Mouse (Mus musculus): ENCODE measurements at regions not wholly inside any gene's neighbourhood (a gene's known extent, or its start where the extent isn't known, plus 50 kb on each side); places are given as distances from the start of the nearest gene placed in this dataset.

GRCm38 (mm10) chr10:120726369-120726768 lies 172.5 kb downstream of the Msrb3 start:
- H3K79me2 ChIP-seq (ENCODE audit: control insufficient read depth, insufficient read depth), result no peaks in the 10 kb centered on the region
- no peaks in the 10 kb centered on the region for H3K36me3 ChIP-seq (ENCODE audit: control insufficient read depth, insufficient read depth)
- no peak for TF ChIP-seq CTCF (IDR thresholded peaks at IDR 0.05; ENCODE audit: control insufficient read depth, insufficient read depth, insufficient read length)
- no peak for TF ChIP-seq FOSL1 (IDR thresholded peaks at IDR 0.05; ENCODE audit: insufficient read depth, low read length, poor library complexity, severe bottlenecking)
- TF ChIP-seq MYOD1 (IDR thresholded peaks at IDR 0.05; ENCODE audit: control insufficient read depth, insufficient read length, low read depth), result no peak
- TF ChIP-seq MAX (IDR thresholded peaks at IDR 0.05), result no peak
- no peak for TF ChIP-seq USF1 (IDR thresholded peaks at IDR 0.05; ENCODE audit: low read depth)
- TF ChIP-seq MYOG (IDR thresholded peaks at IDR 0.05; ENCODE audit: control insufficient read depth, extremely low read depth, insufficient read length), result no peak
- TF ChIP-seq CEBPB (IDR thresholded peaks at IDR 0.05; ENCODE audit: low read depth), result no peak
- no peak overlapping the region for H3K4me3 ChIP-seq (ENCODE audit: insufficient read depth, poor library complexity, severe bottlenecking)
- no peaks in the 10 kb centered on the region for H3K79me3 ChIP-seq (ENCODE audit: low read depth)
- no peaks in the 10 kb centered on the region for H3K27me3 ChIP-seq (ENCODE audit: control insufficient read depth, insufficient read depth, insufficient read length)
- no peak overlapping the region for H3ac ChIP-seq (ENCODE audit: control insufficient read depth, insufficient read length, low read depth)

GRCm38 (mm10) chr10:120721956-120722532 lies 176.9 kb downstream of the Msrb3 start:
- TF ChIP-seq MYOD1 (IDR thresholded peaks at IDR 0.05; ENCODE audit: control insufficient read depth, insufficient read length, low read depth) (no peak), FOSL1 (IDR thresholded peaks at IDR 0.05; ENCODE audit: insufficient read depth, low read length, poor library complexity, severe bottlenecking) (no peak), CTCF (IDR thresholded peaks at IDR 0.05; ENCODE audit: control insufficient read depth, insufficient read depth, insufficient read length) (no peak), MYOG (IDR thresholded peaks at IDR 0.05; ENCODE audit: control insufficient read depth, extremely low read depth, insufficient read length) (no peak), CEBPB (IDR thresholded peaks at IDR 0.05; ENCODE audit: low read depth) (no peak), USF1 (IDR thresholded peaks at IDR 0.05; ENCODE audit: low read depth) (no peak), MAX (IDR thresholded peaks at IDR 0.05) (no peak)

GRCm38 (mm10) chr10:120720981-120721380 lies 177.9 kb downstream of the Msrb3 start:
- Histone ChIP-seq H3K79me3 (ENCODE audit: low read depth) (no peaks in the 10 kb centered on the region), H3K27me3 (ENCODE audit: control insufficient read depth, insufficient read depth, insufficient read length) (no peaks in the 10 kb centered on the region)

More at GRCm38 (mm10) chr10:120721956-120722532, 176.9 kb downstream of the Msrb3 start:
- H3K27me3 ChIP-seq (ENCODE audit: control insufficient read depth, insufficient read depth, insufficient read length), result no peaks in the 10 kb centered on the region
- no peaks in the 10 kb centered on the region for H3K79me2 ChIP-seq (ENCODE audit: control insufficient read depth, insufficient read depth)
- no peak overlapping the region for H3ac ChIP-seq (ENCODE audit: control insufficient read depth, insufficient read length, low read depth)
- H3K4me3 ChIP-seq (ENCODE audit: insufficient read depth, poor library complexity, severe bottlenecking), result no peak overlapping the region
- H3K36me3 ChIP-seq (ENCODE audit: control insufficient read depth, insufficient read depth), result no peaks in the 10 kb centered on the region
- no peaks in the 10 kb centered on the region for H3K79me3 ChIP-seq (ENCODE audit: low read depth)

GRCm38 (mm10) chr10:120720061-120720460 lies 178.8 kb downstream of the Msrb3 start:
- no peaks in the 10 kb centered on the region for H3K79me3 ChIP-seq (ENCODE audit: low read depth)
- no peak overlapping the region for H3K4me3 ChIP-seq (ENCODE audit: insufficient read depth, poor library complexity, severe bottlenecking)
- no peak overlapping the region for H3ac ChIP-seq (ENCODE audit: control insufficient read depth, insufficient read length, low read depth)
- TF ChIP-seq CEBPB (IDR thresholded peaks at IDR 0.05; ENCODE audit: low read depth) (no peak), FOSL1 (IDR thresholded peaks at IDR 0.05; ENCODE audit: insufficient read depth, low read length, poor library complexity, severe bottlenecking) (no peak)
- H3K79me2 ChIP-seq (ENCODE audit: control insufficient read depth, insufficient read depth), result no peaks in the 10 kb centered on the region
- no peaks in the 10 kb centered on the region for H3K27me3 ChIP-seq (ENCODE audit: control insufficient read depth, insufficient read depth, insufficient read length)
- H3K36me3 ChIP-seq (ENCODE audit: control insufficient read depth, insufficient read depth), result no peaks in the 10 kb centered on the region

More at GRCm38 (mm10) chr10:120720981-120721380, 177.9 kb downstream of the Msrb3 start:
- Histone ChIP-seq H3K79me2 (ENCODE audit: control insufficient read depth, insufficient read depth) (no peaks in the 10 kb centered on the region), H3ac (ENCODE audit: control insufficient read depth, insufficient read length, low read depth) (no peak overlapping the region), H3K4me3 (ENCODE audit: insufficient read depth, poor library complexity, severe bottlenecking) (no peak overlapping the region), H3K36me3 (ENCODE audit: control insufficient read depth, insufficient read depth) (no peaks in the 10 kb centered on the region)
- TF ChIP-seq USF1 (IDR thresholded peaks at IDR 0.05; ENCODE audit: low read depth) (no peak), CTCF (IDR thresholded peaks at IDR 0.05; ENCODE audit: control insufficient read depth, insufficient read depth, insufficient read length) (no peak), MYOD1 (IDR thresholded peaks at IDR 0.05; ENCODE audit: control insufficient read depth, insufficient read length, low read depth) (no peak), FOSL1 (IDR thresholded peaks at IDR 0.05; ENCODE audit: insufficient read depth, low read length, poor library complexity, severe bottlenecking) (no peak), CEBPB (IDR thresholded peaks at IDR 0.05; ENCODE audit: low read depth) (no peak), MAX (IDR thresholded peaks at IDR 0.05) (no peak), MYOG (IDR thresholded peaks at IDR 0.05; ENCODE audit: control insufficient read depth, extremely low read depth, insufficient read length) (no peak)

GRCm38 (mm10) chr10:120717159-120717567 lies 181.7 kb downstream of the Msrb3 start:
- no peaks in the 10 kb centered on the region for H3K79me2 ChIP-seq (ENCODE audit: control insufficient read depth, insufficient read depth)
- H3K36me3 ChIP-seq (ENCODE audit: control insufficient read depth, insufficient read depth), result no peaks in the 10 kb centered on the region
- H3K27me3 ChIP-seq (ENCODE audit: control insufficient read depth, insufficient read depth, insufficient read length), result no peaks in the 10 kb centered on the region
- no peak overlapping the region for H3K4me3 ChIP-seq (ENCODE audit: insufficient read depth, poor library complexity, severe bottlenecking)
- peak overlapping the region; percentile 8 for H3ac ChIP-seq (ENCODE audit: control insufficient read depth, insufficient read length, low read depth)
- H3K79me3 ChIP-seq (ENCODE audit: low read depth), result no peaks in the 10 kb centered on the region
- no peak for TF ChIP-seq FOSL1 (IDR thresholded peaks at IDR 0.05; ENCODE audit: insufficient read depth, low read length, poor library complexity, severe bottlenecking)

- no peaks in the 10 kb centered on the region for H3K36me3 ChIP-seq (ENCODE audit: control insufficient read depth, insufficient read depth)
- no peaks in the 10 kb centered on the region for H3K79me3 ChIP-seq (ENCODE audit: low read depth)
- H3K79me2 ChIP-seq (ENCODE audit: control insufficient read depth, insufficient read depth), result no peaks in the 10 kb centered on the region
- no peaks in the 10 kb centered on the region for H3K27me3 ChIP-seq (ENCODE audit: control insufficient read depth, insufficient read depth, insufficient read length)
- no peak overlapping the region for H3K4me3 ChIP-seq (ENCODE audit: insufficient read depth, poor library complexity, severe bottlenecking)
- H3ac ChIP-seq (ENCODE audit: control insufficient read depth, insufficient read length, low read depth), result no peak overlapping the region
- no peak for TF ChIP-seq MYOD1 (IDR thresholded peaks at IDR 0.05; ENCODE audit: control insufficient read depth, insufficient read length, low read depth)
- no peak for TF ChIP-seq CEBPB (IDR thresholded peaks at IDR 0.05; ENCODE audit: low read depth)
- TF ChIP-seq MYOG (IDR thresholded peaks at IDR 0.05; ENCODE audit: control insufficient read depth, extremely low read depth, insufficient read length), result no peak
- no peak for TF ChIP-seq MAX (IDR thresholded peaks at IDR 0.05)
- TF ChIP-seq CTCF (IDR thresholded peaks at IDR 0.05; ENCODE audit: control insufficient read depth, insufficient read depth, insufficient read length), result no peak
- no peak for TF ChIP-seq USF1 (IDR thresholded peaks at IDR 0.05; ENCODE audit: low read depth)
- TF ChIP-seq FOSL1 (IDR thresholded peaks at IDR 0.05; ENCODE audit: insufficient read depth, low read length, poor library complexity, severe bottlenecking), result no peak
These were observed 182.5 kb downstream of the Msrb3 start for GRCm38 (mm10) chr10:120716391-120716790.
